Mouse (Mus musculus) cortical plate, adult 2 months (tissue): ENCODE results near the gene Vasn. TPM values are rescaled to one million over a fixed set of nuclear protein-coding genes. Genes with fewer than 3 reads are reported as not detected.
A peak's percentile ranks its signal among the peaks of the same experiment; 100 is the strongest.

Source experiments
- H3K27ac ChIP-seq: fragments of 200-500 bp; 2 replicates; pipeline ENCODE4 v1.5.1; 2012; ENCODE audit warnings: low read length, control low read depth, inconsistent platforms; ENCODE audit not compliant: insufficient read depth
- H3K4me1 ChIP-seq: fragments of 200-500 bp; 2 replicates; pipeline ENCODE4 v1.6.1; 2011; ENCODE audit warnings: low read length; ENCODE audit not compliant: control insufficient read depth, insufficient read depth
- H3K4me3 ChIP-seq: fragments of 200-500 bp; 2 replicates; pipeline ENCODE4 v1.5.1; 2011; ENCODE audit warnings: mild to moderate bottlenecking, low read length, control low read depth; ENCODE audit not compliant: insufficient read depth
- CTCF ChIP-seq: fragments of 200-500 bp; IDR thresholded peaks from 2 replicates; pipeline ENCODE4 v1.5.1; 2011; ENCODE audit warnings: mild to moderate bottlenecking, control low read depth, low read length; ENCODE audit not compliant: insufficient read depth; ENCODE audit errors: extremely low read depth
- POLR2A ChIP-seq: fragments of 200-500 bp; IDR thresholded peaks from 2 replicates; pipeline ENCODE4 v1.6.1; 2011; ENCODE audit warnings: mild to moderate bottlenecking, low read length, control low read depth; ENCODE audit not compliant: insufficient read depth; ENCODE audit errors: extremely low read depth
- polyA plus RNA-seq: library from polyadenylated mRNA; depleted of rRNA; stranded (reverse); fragments of >200 nt; gene quantifications from 2 replicates; pipeline ENCODE4 v1.2.3, GENCODE M21; 2012

Vasn gene
- polyA plus RNA-seq, 1 experiment, result 11.2 TPM

DNA sequence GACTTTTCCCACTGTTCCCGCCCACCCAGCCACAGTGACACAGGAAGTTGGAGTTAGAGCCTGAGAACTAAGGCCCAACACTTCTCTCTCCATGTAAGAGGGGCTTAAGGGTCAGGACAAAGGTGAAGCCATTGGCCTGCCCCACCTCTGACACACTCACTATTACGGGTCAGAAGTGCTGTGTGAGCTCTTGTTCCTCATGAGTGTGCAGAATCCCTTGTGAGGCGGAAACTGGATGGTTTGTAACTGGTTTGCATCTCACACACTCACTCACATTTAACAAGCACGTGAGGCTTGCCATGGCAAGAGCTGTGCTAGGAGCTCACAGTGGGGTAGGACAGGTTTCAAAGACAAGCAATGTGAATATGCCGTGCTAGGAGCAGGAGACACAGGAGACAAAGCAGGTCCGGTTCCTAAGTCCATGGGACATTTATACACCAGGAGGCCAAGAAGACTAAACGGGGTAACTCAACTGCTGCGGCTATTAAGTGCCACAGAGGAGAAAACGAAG is 16.9 kb downstream of the Vasn start:
- Histone ChIP-seq H3K27ac (no peak overlapping the region), H3K4me1 (peaks cover 6% of the 10 kb centered on the region; the same call in 1 of the 2 replicates), H3K4me3 (no peak overlapping the region)
- TF ChIP-seq CTCF (no peak), POLR2A (no peak)

DNA sequence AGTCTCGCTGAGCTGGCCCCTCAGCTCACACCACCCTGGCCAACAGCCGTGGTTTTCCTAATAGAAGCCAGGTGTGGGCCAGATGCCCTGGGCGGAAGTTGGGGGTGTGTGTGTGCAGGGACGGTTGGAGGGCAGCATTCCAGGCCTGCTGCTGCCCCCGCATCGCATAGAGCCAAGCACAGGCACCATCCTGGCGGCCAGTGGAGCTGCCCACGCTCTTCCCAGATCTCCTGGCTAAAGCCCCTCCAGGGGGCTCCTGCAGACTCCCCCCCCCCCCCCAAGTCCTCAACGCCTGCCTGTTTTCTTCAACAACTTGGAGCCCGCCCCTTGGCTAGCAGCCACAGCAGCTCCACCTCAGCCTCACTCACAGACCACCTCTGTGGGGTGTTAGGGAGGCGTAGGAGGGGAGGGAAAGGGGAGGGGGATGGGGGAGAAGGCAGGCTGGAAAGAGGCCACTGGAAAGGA is 19.1 kb downstream of the Vasn start:
- TF ChIP-seq POLR2A (no peak), CTCF (no peak)
- Histone ChIP-seq H3K4me3 (no peak overlapping the region), H3K27ac (0 out of 2 replicates have a peak overlapping the region, but pooled peaks have one; percentile 18), H3K4me1 (peaks cover 6% of the 10 kb centered on the region; the same call in 1 of the 2 replicates)

DNA sequence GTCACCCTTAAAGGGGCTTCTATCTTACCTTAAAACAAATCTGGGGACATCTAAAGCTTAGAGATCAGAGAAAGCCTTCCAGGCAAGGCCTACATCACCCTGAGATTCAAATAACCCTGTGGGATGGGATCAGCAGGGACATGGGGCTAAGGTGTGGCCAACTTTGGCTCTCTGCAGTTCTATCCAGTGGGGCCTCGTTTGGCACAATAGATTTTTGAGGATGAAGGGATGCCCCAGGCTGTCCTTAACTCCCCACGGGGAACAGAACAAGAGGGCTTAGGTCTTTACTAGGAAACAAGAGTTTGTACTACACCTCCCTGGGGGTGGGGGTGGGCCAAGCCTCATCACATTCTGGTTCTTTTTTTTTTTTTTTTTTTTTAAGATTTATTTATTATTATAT is 19.6 kb downstream of the Vasn start:
- no peak overlapping the region for H3K4me3 ChIP-seq
- H3K4me1 ChIP-seq, result peaks cover 6% of the 10 kb centered on the region; the same call in 1 of the 2 replicates
- no peak for TF ChIP-seq POLR2A
- TF ChIP-seq CTCF, result no peak
- H3K27ac ChIP-seq, result no peak overlapping the region; the same call in 1 of the 2 replicates

DNA sequence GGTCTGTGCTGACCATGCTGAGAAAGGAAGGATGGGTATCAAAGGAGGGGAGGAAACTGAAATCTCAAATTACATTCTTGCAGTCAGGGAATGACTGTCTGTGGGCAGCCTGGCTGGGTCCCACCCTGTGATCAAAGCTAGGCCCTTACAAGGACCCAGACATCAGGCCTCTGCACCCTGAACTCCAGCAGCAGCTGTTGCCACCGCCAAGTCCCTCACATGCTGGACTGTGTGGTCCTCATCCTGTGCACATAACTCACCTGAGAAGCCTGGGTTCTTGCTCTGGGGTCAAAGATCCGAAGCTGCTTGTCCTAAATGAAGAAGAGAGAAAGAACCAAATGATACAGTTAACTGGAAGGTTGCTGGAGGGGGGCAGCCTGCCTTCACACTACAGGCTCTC is 21.9 kb downstream of the Vasn start:
- no peak overlapping the region for H3K27ac ChIP-seq
- H3K4me1 ChIP-seq, result peaks cover 2% of the 10 kb centered on the region; the same call in 1 of the 2 replicates
- no peak for TF ChIP-seq POLR2A
- TF ChIP-seq CTCF, result no peak
- H3K4me3 ChIP-seq, result no peak overlapping the region

DNA sequence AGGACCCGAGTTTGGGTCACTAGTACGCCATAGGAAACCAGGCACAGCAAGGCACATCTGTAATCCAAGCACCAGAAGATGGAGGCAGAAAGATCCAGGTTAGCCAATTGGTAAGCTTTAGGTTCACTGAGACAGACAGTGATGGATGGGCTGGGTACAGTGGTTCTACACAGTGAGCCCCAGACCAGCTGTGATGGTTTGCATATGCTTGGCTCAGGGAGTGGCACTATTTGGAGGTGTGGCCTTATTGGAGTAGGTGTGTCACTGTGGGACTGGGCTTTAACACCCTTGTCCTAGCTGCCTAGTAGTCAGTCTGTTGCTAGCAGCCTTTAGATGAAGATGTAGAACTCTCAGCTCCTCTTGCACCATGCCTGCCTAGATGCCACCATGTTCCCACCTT is 24.1 kb downstream of the Vasn start:
- Histone ChIP-seq H3K27ac (no peak overlapping the region), H3K4me1 (0 out of 2 replicates have a peak, but pooled peaks cover 2% of the 10 kb centered on the region), H3K4me3 (no peak overlapping the region)
- no peak for TF ChIP-seq POLR2A
- no peak for TF ChIP-seq CTCF

DNA sequence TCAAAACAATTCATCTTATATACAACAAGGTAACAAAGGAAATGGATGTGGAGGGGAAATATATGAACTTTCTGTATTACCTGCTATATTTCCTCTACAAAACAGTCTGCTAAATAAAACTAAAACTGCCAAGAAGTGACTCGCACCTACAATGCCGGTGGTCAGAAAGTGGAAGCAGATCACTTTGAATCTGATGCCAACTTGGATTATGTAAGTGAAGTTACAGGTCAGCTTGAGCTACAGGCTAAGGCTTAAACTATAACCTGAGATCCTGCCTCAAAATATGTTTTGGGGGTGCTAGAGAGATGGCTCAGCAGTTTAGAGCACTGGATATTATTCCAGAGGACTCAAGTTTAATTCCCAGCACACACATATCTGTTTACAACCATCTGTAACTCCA is 26.0 kb downstream of the Vasn start:
- TF ChIP-seq CTCF (no peak), POLR2A (no peak)
- no peak overlapping the region for H3K27ac ChIP-seq
- H3K4me1 ChIP-seq, result no peaks in the 10 kb centered on the region
- H3K4me3 ChIP-seq, result no peak overlapping the region

DNA sequence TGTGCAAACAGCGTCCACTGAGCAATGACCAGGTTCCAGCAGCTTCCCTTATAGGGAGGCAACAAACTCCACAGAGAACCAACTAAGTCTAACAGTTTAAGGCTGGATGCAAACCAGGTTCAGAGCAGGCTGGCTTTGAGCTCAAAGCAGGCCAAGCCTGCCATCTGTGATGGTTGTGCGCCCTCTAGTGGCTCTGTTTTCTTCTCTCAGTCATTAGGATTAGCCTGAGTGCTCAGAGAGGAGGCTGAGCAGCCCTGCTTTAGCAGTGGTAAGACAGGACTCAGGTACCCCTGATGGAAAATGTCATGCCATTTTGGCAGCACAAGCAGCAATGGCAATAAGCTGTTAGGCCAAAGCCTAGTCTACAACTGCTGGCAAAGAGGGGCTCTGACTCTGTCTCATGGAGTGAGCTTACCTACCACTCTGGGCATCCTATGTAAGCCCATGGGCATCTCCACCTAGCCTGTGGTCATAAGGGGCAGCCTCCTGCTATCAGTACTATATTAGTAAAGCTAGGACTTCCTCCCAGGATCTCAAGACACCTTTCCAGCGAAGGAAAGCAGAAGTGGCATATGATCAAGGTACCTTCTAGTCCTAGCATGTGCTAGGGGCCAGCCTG is 27.6 kb downstream of the Vasn start:
- Histone ChIP-seq H3K27ac (no peak overlapping the region), H3K4me3 (no peak overlapping the region), H3K4me1 (no peaks in the 10 kb centered on the region)
- no peak for TF ChIP-seq POLR2A
- peak; percentile 97 for TF ChIP-seq CTCF

DNA sequence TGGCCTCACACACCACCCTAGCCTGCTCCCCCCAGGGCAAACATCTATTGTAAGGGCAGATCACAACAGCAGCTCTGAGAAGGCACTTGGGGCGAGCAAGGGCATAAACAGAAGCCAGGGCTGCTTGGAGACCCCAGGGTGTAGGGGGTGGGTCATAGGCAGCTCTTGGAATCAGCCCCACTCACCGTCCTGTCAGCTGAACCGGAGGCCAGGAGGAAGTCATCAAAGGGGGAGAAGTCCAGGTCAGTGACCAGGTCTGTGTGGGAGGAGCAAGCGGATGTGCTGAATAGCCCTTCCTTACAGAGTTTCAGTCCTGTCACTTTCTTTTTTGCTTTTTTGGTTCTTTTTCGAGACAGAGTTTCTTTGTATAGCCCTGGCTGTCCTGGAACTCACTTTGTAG is 30.6 kb downstream of the Vasn start:
- H3K4me3 ChIP-seq, result no peak overlapping the region

DNA sequence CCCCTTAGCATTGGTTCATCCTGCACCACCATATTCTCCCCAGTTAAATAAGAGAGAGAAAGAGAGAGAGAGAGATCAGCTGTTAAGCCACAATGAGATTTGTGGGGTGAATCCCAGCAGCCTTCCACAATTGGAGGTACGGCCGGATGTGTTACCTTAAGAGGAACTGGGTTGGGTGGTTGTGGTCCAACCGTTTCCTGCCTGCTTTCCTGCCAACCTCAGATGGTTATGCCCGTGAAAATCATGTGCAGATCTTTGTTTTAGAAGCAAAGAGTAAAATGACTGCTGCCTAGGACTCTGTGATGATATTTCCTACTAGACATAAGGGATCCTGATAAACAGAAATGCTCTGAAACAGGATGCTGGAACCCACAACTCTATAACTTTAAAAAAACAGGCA is 34.4 kb downstream of the Vasn start:
- no peak overlapping the region for H3K4me3 ChIP-seq
- H3K27ac ChIP-seq, result no peak overlapping the region
- H3K4me1 ChIP-seq, result 0 out of 2 replicates have a peak, but pooled peaks cover 2% of the 10 kb centered on the region
- TF ChIP-seq CTCF (no peak), POLR2A (no peak)

More for the DNA sequence above, 30.6 kb downstream of the Vasn start:
- Histone ChIP-seq H3K27ac (no peak overlapping the region), H3K4me1 (no peaks in the 10 kb centered on the region)
- TF ChIP-seq POLR2A (no peak), CTCF (no peak)

DNA sequence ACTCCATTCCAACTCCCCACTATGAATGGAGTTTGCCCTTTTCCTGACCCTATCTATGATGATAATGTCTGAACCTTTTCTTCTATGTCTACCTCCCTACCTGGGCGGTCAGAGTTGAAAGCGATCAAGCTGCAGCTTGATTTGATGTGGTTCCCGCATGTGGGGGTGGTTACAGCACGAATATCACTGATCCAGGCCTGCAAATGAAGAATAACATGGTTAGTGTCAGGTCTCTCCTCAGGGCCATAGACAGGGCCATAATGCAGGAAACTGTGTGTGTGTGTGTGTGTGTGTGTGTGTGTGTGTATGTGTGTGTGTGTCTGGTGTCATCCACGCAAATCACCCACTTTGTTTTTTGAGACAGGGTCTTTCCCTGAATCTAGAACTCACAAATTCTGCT is 37.1 kb downstream of the Vasn start:
- no peak overlapping the region for H3K4me3 ChIP-seq
- H3K4me1 ChIP-seq, result 0 out of 2 replicates have a peak, but pooled peaks cover 2% of the 10 kb centered on the region
- TF ChIP-seq POLR2A, result no peak
- TF ChIP-seq CTCF, result no peak
- no peak overlapping the region for H3K27ac ChIP-seq
